Mouse (Mus musculus) stomach, postnatal 0 days (tissue): ENCODE results near the gene Stub1.

Experiments
- CTCF ChIP-seq: IDR thresholded peaks from 2 replicates; pipeline ENCODE4 v1.5.1; 2016; ENCODE audit warnings: antibody characterized with exemption, low read depth, mild to moderate bottlenecking, moderate library complexity
- EP300 ChIP-seq: optimal IDR thresholded peaks from 2 replicates; pipeline ENCODE3; 2016; ENCODE audit warnings: antibody characterized with exemption

DNA sequence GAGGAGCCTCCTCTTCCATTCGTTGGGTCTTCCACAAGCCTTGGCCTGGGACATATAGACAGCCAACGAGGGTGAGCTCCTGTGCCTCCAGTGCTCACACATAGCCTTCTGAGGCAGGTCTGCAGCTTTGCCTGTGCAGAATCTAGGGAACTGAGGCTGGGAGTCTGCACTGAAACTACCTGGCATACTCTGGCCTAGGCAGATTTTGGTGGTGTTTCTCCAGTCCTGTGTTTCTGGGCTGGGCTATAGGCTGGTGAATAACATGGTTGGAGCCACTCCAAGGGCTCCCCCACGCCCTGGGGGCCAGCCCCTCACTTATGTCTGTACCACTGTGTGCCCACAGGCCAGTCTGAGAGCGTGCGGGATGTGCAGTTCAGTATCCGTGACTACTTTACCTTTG lies 7.9 kb downstream of the Stub1 start:
- no peak for TF ChIP-seq CTCF
- TF ChIP-seq EP300, result no peak
